Mouse (Mus musculus): Measurements from ENCODE around the gene Ankrd17.

DNA sequence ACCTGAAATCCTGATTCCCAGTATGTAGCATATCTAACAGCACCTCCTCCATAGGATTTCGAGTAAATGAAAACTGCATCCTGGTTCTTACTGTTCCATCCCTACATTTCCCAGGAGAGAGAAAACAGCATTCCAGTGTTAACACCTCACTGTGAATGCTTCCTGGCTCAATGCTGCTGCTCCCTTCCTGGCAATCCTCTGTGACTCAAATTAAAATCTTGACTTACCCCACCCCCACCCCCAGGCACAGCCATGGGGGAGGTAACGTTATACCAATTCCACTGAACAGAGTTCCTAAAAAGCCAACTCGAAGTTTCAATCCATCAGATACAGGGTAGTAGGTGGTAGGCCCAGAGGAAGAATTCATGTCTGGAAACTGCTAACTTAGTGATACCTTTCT lies 143.4 kb downstream of the Ankrd17 start:
- TF ChIP-seq POLR2A (IDR thresholded peaks at IDR 0.05; ENCODE audit: borderline replicate concordance, control insufficient read depth, low read depth, low read length) (no peak), CTCF (IDR thresholded peaks at IDR 0.05; ENCODE audit: control insufficient read depth, insufficient read depth, low read length) (no peak)

All from bone marrow, adult 2 months (tissue).